Mouse (Mus musculus) lung, adult 2 months (tissue): ENCODE results near the gene Olfr1383.
"Not testable (repeated sequence)": the region's sequence is repeated elsewhere in the genome, so short reads cannot be mapped to it uniquely, and the experiment has no call there.

Experiments
- CTCF ChIP-seq: fragments of 200-500 bp; IDR thresholded peaks from 2 replicates; pipeline ENCODE4 v1.5.1; 2011; ENCODE audit warnings: mild to moderate bottlenecking, low read length, control low read depth; ENCODE audit not compliant: insufficient read depth
- POLR2A ChIP-seq: fragments of 200-500 bp; IDR thresholded peaks from 2 replicates; pipeline ENCODE4 v1.6.1; 2011; ENCODE audit warnings: low read depth, mild to moderate bottlenecking, control low read depth, low read length, borderline replicate concordance; ENCODE audit errors: extremely low read depth

- not testable (repeated sequence) for TF ChIP-seq POLR2A, CTCF
These were observed 55.6 kb downstream of the Olfr1383 start for GRCm38 (mm10) chr11:49575054-49575453.
